Mouse (Mus musculus) cerebellum, adult (tissue): ENCODE results near the gene 1700020D05Rik.
"Not testable (repeated sequence)": the region's sequence is repeated elsewhere in the genome, so short reads cannot be mapped to it uniquely, and the experiment has no call there.

Source experiments
- ATAC-seq: cut with Nextera tagmentation; 2 replicates; pipeline ENCODE4 v1.9.2; 2017; ENCODE audit warnings: mild to moderate bottlenecking, moderate library complexity, mixed read lengths; ENCODE audit not compliant: insufficient number of reproducible peaks, low FRiP score, low TSS enrichment

The 1700020D05Rik gene

DNA sequence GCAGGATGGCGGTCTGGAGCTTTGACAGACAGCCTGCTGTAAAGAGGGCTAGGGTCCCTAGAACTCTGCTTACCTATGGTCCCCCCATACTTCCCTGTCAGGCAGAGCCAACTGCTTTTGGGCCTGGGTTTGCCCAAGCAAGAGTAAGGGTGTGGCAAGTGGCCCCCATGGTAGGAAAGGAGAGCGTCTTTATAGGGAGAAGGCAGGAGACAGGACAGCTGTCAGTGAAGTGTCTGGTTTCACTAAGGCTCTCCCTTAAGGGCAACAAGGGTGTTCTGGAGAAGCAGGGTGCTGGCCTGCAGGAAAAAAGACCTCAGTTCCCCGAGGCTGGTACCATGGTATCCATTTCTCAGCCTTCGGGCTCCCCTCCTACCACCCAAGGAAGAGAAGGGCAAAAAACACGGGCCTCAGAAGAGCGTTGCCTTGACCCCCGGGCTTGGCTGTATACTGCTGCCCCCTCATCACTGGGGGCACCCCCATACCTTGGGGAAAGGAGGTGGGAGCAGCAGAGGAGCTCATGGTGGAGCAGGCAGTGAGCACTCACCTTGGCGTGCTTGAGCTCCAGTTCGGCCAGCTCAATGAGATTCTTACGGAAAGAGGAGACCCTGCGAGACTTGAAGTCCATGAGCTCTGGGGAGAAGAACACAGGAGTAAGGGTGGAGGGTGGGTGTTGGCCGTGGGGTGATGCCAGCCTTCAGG is 8.1 kb downstream of the 1700020D05Rik start:
- ATAC-seq: no peak

DNA sequence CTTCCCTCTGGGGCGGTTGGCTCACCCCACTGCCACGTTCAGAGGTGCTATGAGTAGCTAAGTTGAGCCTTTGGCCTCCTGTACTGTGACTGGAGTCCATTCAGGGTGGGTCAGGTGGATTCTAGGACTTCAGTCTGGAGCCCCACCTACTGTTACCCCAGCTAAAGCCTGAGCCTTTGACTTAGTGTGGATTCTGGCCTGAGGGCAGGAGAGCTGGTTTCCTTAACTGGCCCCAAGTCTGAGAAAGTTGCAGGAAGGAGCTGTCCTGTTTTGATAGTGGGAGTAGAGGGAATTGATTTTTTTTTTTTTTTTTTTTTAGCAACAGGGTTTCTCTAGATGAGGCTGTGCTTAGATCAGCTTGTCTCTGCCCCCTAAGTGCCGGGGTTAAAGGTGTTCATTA is 9.3 kb downstream of the 1700020D05Rik start:
- ATAC-seq: no peak

DNA sequence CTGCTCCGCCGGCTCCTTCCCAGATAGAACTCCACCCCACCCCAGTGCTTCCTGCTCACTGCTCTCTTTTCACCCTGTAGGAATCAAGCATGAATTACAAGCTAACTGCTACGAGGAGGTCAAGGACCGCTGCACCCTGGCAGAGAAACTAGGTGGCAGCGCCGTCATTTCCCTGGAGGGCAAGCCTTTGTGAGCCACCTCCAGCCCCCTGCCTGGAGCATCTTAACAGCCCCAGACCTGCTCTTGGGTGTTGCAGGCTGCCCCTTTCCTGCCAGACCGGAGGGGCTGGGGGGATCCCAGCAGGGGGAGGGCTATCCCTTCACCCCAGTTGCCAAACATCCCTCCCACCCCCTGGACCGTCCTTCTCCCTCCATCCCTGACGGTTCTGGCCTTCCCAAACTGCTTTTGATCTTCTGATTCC is 10.3 kb downstream of the 1700020D05Rik start:
- not testable (repeated sequence) for ATAC-seq

DNA sequence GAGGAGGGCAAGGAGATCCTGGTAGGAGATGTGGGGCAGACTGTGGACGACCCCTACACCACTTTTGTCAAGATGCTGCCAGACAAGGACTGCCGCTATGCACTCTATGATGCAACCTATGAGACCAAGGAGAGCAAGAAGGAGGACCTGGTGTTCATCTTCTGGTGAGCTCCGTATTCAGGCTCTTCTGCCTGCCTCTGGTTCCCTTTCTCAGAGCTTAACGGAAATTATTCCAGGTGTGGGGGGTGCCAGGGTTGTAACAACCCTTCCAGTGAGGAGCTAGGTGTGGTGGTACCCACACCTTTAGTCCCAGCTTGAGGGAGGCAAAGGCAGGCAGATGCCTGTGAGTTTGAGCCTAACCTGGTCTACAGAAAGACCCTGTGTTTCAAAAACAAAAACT is 10.9 kb downstream of the 1700020D05Rik start:
- ATAC-seq: no peak

DNA sequence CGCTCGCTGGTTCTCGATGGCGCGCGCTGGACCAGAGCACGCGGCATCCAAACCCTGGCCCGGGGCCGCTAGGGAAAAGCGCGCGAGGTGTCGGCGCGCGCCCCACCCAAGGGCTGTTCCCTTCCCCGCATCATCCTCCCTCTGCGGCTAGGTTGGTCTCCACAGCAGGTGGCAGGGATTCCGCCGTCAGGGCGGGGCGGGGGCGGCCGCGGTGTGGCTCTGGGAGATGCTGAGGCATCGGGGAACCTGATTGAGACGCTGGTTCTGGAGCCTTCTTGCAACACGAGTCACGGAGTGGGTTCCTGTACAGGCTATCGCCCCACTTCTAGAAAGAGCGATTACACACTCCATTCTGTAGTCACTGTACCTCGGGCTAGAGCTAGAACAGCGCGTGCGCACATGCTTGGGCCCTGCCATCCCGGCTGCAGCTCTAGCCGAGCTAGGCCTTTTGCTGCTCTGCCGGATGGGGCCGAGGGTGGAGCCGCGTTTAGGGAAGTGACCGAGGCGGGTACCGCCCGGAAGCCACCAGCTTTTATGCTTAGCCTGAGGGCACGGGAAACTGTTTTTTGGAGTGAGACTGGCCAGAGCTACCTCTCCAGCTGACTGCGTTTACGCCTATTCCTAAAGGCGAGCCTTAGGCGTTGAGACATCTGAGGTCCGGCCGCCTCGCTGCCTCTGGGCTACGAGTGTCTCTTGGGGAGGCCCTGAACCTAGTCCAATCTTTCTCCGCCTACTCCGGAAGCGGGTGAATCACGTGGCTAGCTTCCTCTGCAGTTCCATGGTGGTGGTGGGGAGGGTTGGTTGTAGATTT is 12.5 kb downstream of the 1700020D05Rik start:
- ATAC-seq: no peak

DNA sequence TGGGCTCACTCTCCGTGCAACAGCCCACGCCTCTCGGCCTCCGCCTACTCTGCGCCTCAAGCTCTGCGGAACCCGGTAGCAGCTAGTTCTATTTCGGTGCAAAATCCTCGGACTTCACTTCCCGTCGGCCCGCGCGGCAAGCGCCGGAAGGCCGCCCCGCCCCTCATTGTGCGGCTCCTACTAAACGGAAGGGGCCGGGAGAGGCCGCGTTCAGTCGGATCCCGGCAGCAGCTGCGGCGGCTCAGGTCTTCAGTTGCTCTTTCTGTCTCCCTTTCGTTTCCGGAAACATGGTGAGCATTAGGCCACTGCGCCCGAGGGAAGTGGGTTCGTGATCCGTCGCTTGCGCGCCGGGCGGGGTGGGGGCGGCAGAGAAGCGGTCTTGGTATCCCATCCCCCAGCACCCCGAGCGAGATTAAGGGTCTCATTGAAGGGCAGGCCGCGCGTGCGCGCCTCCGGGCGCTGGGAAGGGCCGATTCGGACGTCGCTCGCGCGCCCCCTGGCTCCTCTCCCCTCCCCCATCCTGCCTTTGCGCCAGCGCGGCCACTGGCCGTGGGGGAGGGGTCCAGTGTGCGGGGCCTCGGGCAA is 13.2 kb downstream of the 1700020D05Rik start, which contains the start of gene Cfl1:
Cfl1 (plus strand) TSS at position 143 of the 585 bp plus-strand sequence.
- peak; percentile 31; the same call in 1 of the 2 replicates for ATAC-seq

DNA sequence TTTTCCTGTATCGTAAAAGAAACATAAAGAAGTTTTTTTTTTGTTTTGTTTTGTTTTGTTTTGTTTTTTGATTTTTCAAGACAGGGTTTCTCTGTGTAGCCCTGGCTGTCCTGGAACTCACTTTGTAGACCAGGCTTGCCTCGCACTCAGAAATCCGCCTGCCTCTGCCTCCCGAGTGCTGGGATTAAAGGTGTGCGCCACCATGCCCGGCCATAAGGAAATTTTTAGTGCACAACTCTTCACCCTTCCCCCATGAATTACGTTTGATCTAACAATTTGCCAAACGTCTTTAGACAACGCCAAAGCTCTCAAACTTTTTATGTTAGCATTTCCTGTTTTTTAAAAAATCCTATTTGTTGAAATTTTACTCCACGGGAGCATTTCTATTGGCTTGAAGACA is 13.9 kb downstream of the 1700020D05Rik start:
- not testable (repeated sequence) for ATAC-seq

DNA sequence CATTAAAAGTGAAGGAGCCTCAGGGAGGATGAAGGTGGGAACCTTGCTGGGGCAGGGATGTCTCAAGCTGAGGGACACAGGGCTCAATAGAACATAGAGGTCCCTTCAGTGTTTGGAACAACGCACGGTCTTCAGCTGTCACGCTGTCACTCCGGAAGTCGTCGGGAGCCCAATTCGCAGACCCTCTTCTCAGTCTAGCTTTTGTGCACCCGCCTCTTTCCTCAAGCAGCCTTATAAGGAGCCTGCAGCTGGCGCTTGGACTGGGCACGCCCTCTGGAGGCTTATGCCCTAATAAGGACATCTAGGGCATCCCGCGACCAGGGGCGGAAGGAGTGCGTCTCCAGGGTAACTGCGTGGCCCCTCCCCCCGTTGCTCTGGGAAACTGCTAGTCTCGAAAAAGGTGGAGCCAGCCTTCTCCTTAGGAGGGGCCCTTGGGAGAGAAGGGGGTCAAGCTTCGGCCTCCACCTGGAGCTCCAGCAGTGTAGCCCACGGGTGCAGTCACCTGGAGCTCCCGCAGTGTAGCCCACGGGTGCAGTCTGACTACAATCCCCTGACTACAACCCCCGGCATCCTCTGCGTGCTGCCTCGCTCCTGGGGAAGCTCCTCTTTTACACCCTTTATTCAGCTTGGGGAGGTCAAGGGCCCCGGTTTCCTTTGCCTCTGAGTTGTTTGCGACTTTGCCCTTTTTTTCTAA is 14.6 kb downstream of the 1700020D05Rik start:
- ATAC-seq: peak; percentile 56

DNA sequence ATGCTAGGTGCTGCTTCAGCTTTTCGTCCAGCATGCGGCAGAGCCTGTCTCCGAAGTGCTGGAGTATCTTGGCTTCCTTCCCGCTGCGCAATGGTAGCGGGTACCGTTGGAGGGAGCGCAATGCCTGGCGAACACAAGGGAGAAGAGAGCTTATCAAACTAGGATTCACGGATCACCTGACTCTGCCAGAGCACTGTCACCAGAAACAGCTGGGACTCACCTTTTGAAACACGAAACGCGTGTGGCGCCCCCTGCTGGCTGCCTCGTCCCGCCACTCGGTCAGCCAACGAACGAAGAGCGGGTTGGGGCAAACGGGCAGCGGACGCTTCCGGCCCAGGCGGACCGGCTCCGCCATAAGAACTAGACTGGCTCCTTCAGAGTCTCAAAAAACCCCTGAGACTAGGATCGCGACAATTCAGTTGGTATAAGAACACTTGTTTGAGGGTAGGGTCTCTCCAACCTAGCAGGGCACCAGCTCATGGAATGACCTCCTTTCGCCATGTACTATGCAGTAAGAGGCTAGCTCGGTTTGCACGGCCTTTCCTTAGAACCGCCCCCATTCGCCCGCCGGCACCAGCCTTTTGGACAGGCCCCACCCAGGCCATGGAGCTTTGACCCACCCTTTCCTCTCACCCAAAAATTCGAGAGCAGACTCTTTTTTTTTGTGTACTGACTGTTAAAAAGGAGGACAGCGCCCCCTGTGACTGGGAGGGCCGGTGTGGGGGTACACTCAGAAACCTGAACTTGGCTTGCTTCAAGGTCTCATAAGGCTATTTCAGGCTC is 15.6 kb downstream of the 1700020D05Rik start, which contains the start of gene Mus81:
Mus81 (minus strand) TSS at position 635 of the 783 bp plus-strand sequence.
- peak; percentile 31; the same call in 1 of the 2 replicates for ATAC-seq

DNA sequence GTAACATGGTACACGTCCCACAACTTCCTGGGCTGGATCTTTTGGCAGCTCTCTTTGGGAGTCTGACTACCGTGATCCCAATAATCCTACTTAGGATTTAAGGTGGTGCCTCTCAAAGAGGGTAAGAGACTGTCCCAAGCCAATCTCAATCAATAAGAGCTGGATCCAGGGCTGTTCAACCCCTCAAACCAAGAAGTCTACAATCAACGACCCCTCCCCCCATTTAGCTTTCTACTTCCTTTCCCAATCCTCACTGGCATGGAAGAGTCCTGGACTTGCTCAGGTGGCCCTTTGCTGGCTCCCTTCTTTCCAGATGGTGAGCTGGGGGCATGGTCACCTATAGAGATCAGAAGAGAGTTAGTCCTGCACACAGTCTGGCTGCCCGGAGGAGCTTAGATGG is 16.8 kb downstream of the 1700020D05Rik start:
- ATAC-seq: no peak

DNA sequence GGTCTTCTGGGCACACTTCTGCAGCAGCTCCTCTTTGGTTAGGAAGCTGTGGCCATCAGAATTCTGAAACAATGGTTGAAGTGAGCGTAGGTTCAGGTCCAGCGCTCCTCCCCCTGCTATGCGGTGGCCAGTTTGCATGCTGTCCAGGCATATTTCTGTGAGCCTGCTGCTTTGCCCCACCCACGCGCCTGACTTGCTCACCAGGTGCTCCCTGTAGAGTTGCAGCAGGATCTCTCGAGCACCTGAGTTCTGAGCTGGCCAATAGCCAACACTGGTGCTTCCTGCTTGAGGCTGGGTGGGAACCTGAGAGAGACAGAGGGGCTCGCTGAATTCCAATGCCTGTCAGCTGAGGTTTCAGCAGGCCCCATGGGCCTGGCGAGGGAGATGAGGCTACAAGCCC is 17.3 kb downstream of the 1700020D05Rik start:
- no peak for ATAC-seq

DNA sequence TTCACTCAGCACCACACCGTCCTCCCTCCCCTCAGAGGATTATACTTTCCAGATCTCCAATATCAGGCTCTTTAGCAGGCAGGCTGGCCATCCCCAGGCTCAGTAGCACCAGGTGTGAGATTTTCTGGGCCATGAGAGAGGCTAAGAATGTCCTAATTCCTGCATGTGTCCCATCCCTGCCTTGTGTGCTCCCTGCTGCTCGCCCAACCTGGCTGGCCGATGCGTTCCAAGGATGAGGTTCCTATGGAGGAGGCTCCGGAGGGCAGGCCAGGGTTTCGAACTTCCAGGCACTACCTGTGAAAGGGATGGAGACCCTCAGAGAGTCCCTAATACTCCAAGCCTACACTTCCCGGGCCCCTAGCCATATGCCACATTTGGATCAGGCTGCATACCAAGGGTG is 17.8 kb downstream of the 1700020D05Rik start:
- peak; percentile 12; the same call in 1 of the 2 replicates for ATAC-seq

DNA sequence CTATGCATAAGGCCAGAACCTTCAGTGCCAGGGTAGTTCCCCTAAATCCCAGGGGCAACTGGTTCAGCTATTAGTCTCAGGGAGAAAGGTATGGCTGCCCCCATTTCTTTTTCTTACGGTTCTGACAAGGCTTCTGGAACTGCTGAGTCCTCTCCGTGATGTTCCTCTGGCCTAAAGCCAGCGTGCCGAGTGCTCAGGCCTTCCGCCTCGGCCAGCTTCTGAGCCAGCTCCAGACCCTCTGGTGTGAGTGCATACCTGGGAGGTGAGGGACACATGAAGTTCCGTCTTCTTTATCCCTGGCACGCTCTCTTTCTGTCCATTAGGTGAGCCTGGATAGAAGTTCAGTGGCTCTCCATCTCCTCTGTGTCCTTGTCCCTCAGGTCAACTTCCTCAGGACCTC is 18.2 kb downstream of the 1700020D05Rik start:
- ATAC-seq: no peak

DNA sequence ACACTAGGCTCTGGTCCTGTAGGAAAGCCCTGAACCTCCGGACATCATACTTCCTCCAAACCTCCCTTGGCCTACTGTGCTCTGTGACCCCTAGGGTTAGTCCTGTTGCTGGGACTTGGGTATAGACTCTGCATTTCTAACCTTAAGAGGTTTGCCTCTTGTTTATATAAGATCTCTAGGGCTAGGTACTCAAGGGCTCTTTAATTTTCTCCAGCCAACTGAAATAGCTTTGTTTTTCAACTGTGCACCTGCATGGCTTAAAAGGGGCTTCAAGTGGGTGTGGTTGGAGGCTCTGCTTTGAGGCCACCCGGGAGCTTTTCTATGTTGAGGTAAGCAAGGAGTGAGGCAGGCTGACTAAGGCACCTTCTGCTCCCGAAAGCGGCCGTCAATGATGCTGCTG is 19.1 kb downstream of the 1700020D05Rik start:
- no peak for ATAC-seq

DNA sequence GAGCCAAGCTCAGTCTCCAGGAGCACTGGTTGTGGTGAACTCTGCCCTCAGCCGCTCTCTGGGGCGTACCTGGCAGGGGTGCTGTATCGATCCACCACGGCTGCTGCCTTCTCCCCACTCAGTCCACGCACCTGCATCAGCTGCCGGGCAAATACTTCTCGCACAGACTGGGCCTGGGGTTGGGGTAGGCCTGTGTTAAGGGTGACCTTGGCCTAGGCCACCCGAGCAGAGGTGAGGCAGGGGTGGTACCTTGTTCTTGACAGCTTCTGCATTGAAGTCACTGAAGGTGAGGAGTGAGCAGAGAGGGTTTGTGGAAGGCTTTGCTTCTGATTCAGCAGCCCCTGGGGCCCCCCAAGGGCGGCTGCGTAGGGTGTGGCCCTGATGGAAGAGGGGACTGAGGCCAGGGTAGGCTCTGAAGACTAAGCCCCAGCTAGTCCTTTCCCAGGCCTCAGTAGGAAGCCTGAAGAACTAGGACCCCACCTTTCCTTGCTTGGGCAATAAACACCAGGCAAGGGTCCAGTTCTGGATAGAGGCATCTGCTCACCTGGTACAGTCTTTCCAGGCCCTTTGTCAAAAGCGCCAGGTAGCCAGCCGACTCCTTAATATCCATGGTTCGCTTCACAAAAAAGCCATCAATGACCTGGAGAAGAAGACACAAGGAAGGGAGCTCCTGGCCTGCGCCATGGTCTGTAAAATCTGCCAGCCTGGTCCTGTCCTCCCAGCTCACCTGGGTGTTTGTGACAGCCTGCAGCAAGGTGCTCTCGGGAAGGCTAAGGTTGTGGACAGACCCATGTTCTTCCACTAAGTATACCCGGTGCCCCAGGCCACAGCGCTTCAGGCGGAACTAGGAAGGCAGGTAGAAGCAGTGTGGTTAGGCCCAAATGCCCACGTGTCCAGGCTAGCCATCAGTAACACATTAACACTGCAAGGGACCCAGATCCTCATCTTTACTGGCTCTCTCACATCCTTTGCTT is 19.9 kb downstream of the 1700020D05Rik start:
- no peak for ATAC-seq

DNA sequence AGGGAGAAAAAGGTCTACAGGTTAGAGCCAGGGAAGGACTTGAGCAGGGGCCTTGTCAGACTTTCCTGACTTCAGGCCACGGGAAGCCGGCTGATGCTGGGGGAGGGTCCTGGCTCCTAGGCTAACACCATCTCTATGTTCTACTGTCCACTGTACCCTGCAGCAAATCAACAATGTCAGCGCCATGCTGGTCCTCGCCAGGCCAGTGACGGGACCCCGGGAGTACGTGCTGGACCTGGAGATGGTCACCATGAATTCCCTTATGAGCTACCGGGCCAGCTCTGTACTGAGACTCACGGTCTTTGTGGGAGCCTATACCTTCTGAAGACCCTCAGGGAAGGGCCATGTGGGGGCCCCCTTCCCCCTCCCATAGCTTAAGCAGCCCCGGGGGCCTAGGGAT is 22.2 kb downstream of the 1700020D05Rik start:
- ATAC-seq: no peak

DNA sequence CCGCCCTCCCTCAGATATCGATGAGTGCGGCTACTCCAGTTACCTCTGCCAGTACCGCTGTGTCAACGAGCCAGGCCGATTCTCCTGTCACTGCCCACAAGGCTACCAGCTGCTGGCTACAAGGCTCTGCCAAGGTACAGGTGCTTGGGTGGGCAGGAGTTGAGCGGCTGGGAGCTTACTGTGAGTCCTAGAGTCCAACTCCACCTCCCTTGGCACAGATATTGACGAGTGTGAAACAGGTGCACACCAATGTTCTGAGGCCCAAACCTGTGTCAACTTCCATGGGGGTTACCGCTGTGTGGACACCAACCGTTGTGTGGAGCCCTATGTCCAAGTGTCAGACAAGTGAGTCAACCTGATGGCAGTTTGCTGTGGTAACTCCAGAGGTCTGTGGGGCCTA is 23.6 kb downstream of the 1700020D05Rik start:
- no peak for ATAC-seq

DNA sequence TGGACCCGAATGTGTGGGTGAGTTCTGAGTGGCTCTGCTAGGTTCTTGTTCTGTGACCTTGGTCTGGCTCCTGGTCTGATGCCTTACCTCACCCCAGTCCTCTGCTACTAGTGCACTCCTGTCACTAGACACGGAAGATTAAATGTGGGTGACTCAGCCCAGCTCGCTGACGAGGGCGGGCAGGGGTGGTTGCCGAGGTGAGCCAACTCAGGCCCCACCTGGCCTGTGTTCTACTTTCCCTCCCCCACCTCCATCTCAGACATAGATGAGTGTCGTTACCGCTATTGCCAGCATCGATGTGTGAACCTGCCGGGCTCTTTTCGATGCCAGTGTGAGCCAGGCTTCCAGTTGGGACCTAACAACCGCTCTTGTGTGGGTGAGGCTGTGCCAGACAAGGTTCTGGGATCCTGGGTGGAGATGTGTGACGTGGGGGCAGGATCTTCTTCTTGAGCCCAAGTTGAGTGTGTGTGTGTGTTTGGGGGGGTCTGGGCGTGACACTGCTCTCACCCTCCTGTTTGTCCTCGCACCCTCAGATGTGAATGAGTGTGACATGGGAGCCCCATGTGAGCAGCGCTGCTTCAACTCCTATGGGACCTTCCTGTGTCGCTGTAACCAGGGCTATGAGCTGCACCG is 25.8 kb downstream of the 1700020D05Rik start:
- ATAC-seq: no peak
